23 mouse cellular contexts compared by ENCODE assay signal in the genomic region with DNA sequence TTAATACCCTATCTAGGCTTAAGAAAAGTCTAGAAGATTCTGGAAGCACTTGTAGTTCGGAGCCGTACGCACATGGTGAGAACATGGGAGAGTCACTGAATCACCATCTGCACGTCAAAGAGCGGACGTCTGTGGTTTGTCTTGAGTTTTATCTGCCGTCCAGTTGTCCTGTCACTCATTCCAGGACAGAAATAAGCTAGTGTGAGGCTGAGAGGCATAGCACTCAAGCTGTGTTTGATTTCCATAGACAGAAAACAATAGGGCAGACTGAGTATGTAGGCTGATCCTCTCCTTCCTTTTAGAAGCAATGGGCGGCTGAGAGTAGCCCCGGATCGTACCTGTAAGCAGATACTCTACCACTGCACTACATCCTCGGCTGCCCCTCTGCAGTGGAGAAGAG. TPM values are rescaled to one million over a fixed set of nuclear protein-coding genes. Genes with fewer than 3 reads are reported as not detected.
DNase-seq lines count a peak whose midpoint lies in the region; ATAC-seq lines count a peak whose summit lies in the region.
"Had no signal": no experiment of that assay in that cellular context is flagged by ENCODE, and none has a peak within 500 bp of the region (broad histone marks: within the 10 kb centered on the region; RNA-seq: fewer than 3 reads in every experiment).

No protein-coding gene starts in this region.

- H3K4me2 ChIP-seq in heart, embryonic 13.5 days, result peak overlapping the region; percentile 45
- no peak overlapping the region for H3K4me2 ChIP-seq in liver, embryonic 12.5 days
- H3K4me2 ChIP-seq: neural tube, embryonic 13.5 days; stomach, embryonic 15.5 days had no signal

- WGBS in heart, embryonic 13.5 days, result 42% methylated on average over 11 of the region's 11 CpGs
- WGBS in liver, embryonic 12.5 days (ENCODE audit: insufficient replicate concordance), result 59% methylated on average over 11 of the region's 11 CpGs

- H3K9ac ChIP-seq in heart, embryonic 13.5 days, result no peak overlapping the region
- no peak overlapping the region for H3K9ac ChIP-seq in liver, embryonic 12.5 days
- H3K9ac ChIP-seq: forebrain, postnatal 0 days; neural tube, embryonic 13.5 days; stomach, embryonic 15.5 days had no signal

- H3K27ac ChIP-seq in heart, embryonic 13.5 days (replicated peaks), result peak overlapping the region; percentile 72
- peak overlapping the region; percentile 31; the same call in 1 of the 2 replicates for H3K27ac ChIP-seq in liver, embryonic 12.5 days
- H3K27ac ChIP-seq: neural tube, embryonic 13.5 days; stomach, embryonic 15.5 days had no signal

- peak; percentile 14; the same call in 1 of the 2 replicates for ATAC-seq in heart, embryonic 13.5 days (ENCODE audit: extremely low read depth, insufficient number of reproducible peaks, low FRiP score, low TSS enrichment)
- peak; percentile 35; the same call in 1 of the 2 replicates for ATAC-seq in liver, embryonic 12.5 days
- ATAC-seq: activated CD4-positive, CD25-positive, alpha-beta regulatory T cell, adult 4 months; forebrain, postnatal 0 days; hindbrain, embryonic 16.5 days had no signal

- peaks cover 19% of the 10 kb centered on the region for H3K4me1 ChIP-seq in heart, embryonic 13.5 days
- H3K4me1 ChIP-seq in liver, embryonic 12.5 days, result peaks cover 28% of the 10 kb centered on the region
- H3K4me1 ChIP-seq: neural tube, embryonic 13.5 days; stomach, embryonic 15.5 days had no signal

- intact Hi-C loops in heart, postnatal 25 days (cut with DNase I), result no loop called here

- peaks cover 64% of the 10 kb centered on the region for H3K36me3 ChIP-seq in heart, embryonic 13.5 days
- peaks cover 33% of the 10 kb centered on the region for H3K36me3 ChIP-seq in liver, embryonic 12.5 days
- H3K36me3 ChIP-seq: stomach, embryonic 15.5 days had no signal

- no peaks in the 10 kb centered on the region for H3K27me3 ChIP-seq in heart, embryonic 13.5 days (replicated peaks)
- no peaks in the 10 kb centered on the region for H3K27me3 ChIP-seq in liver, embryonic 12.5 days (replicated peaks)
- H3K27me3 ChIP-seq: neural tube, embryonic 13.5 days; stomach, embryonic 15.5 days had no signal

- no peaks in the 10 kb centered on the region for H3K9me3 ChIP-seq in heart, embryonic 13.5 days
- no peaks in the 10 kb centered on the region for H3K9me3 ChIP-seq in liver, embryonic 12.5 days (replicated peaks)
- H3K9me3 ChIP-seq: neural tube, embryonic 13.5 days; stomach, embryonic 15.5 days had no signal

- H3K4me3 ChIP-seq in heart, embryonic 13.5 days, result peak overlapping the region; percentile 15
- no peak overlapping the region for H3K4me3 ChIP-seq in liver, embryonic 12.5 days
- H3K4me3 ChIP-seq: neural tube, embryonic 13.5 days; stomach, embryonic 15.5 days had no signal

- no peak for DNase-seq in heart, postnatal 25 days (ENCODE audit: low spot score)
- DNase-seq in liver, result no peak
- peak; percentile 51 for DNase-seq in ZHBTc4 (ENCODE audit: low read depth, low spot score)
- no peak for DNase-seq in gastrocnemius, adult 18-20 months (ENCODE audit: low spot score)
- DNase-seq in frontal cortex, postnatal 36 days (ENCODE audit: low spot score in 2 of 2), result no peak
- DNase-seq: adrenal gland, postnatal 14 days; cerebellum, adult 18-20 months; cerebellum, postnatal 36 days; forebrain, postnatal 0 days; gastrocnemius, postnatal 10 days; heart, postnatal 4 days; kidney, adult 8-10 months; kidney, postnatal 25 days; layer of hippocampus, adult 9-11 months; lung, postnatal 10 days; right cerebral cortex, postnatal 14 days; thymus, adult 2 months had no signal

RNA-seq across cellular contexts. Expression of gene Dusp16, which starts 38.6 kb away (rescaled TPM):
- 14.2 and 16.6 TPM in 2 replicates for polyA plus RNA-seq in heart, embryonic 13.5 days (2015; fragmentation: Nextera tagmentation; extraction: Ambion mirVana)
- 10 to 100 TPM; 22.8 TPM for total RNA-seq in heart, postnatal 25 days (2021)
- 6.6 and 6.7 TPM in 2 replicates for polyA plus RNA-seq in liver, embryonic 12.5 days (2016; fragmentation: Nextera tagmentation; extraction: Ambion mirVana)
- 10 to 100 TPM; 12.2 to 16.7 TPM for total RNA-seq in gastrocnemius, adult 18-20 months (2021)
